Mouse (Mus musculus) hindbrain, embryonic 12.5 days (tissue): Measurements from ENCODE around the gene Ambra1. TPM values are rescaled to one million over a fixed set of nuclear protein-coding genes. Genes with fewer than 3 reads are reported as not detected.

Experiments
- ATAC-seq: fragments of 200-750 bp; cut with Nextera tagmentation; 2 replicates; pipeline ENCODE4 v1.8.0; 2017; ENCODE audit warnings: moderate TSS enrichment; ENCODE audit not compliant: low FRiP score
- H3K27ac ChIP-seq: fragments of 300-500 bp; sonication (generic); 2 replicates; pipeline ENCODE4 v1.5.1; 2016; ENCODE audit warnings: mild to moderate bottlenecking
- H3K27me3 ChIP-seq: fragments of 300-500 bp; sonication (generic); 2 replicates; pipeline ENCODE4 v1.6.1; 2016; ENCODE audit warnings: mild to moderate bottlenecking
- H3K36me3 ChIP-seq: fragments of 300-500 bp; sonication (generic); 2 replicates; pipeline ENCODE4 v1.6.1; 2016; ENCODE audit warnings: mild to moderate bottlenecking
- H3K4me1 ChIP-seq: fragments of 300-500 bp; sonication (generic); 2 replicates; pipeline ENCODE4 v1.6.1; 2016
- H3K4me2 ChIP-seq: fragments of 300-500 bp; sonication (generic); replicated peaks from 2 replicates; pipeline ENCODE4 v1.6.1; 2016; ENCODE audit warnings: mild to moderate bottlenecking
- H3K4me3 ChIP-seq: fragments of 300-500 bp; sonication (generic); 2 replicates; pipeline ENCODE4 v1.5.1; 2016; ENCODE audit warnings: mild to moderate bottlenecking
- H3K9ac ChIP-seq: fragments of 300-500 bp; sonication (generic); 2 replicates; pipeline ENCODE4 v1.6.1; 2016; ENCODE audit warnings: mild to moderate bottlenecking, moderate library complexity
- H3K9me3 ChIP-seq: fragments of 300-500 bp; sonication (generic); replicated peaks from 2 replicates; pipeline ENCODE4 v1.6.1; 2016; ENCODE audit warnings: mild to moderate bottlenecking
- WGBS: fragments of 180-500 bp; shearing (Covaris S2); methylation state at CpG from one replicate; pipeline ENCODE4 v1.1.7; 2016; 5-methylcytosine and 5-hydroxymethylcytosine counted together
- polyA plus RNA-seq: library from polyadenylated mRNA; unstranded; fragments of >200 nt; fragmentation: Nextera tagmentation; extraction: Ambion mirVana; gene quantifications from 2 replicates; pipeline ENCODE4 v1.2.1, GENCODE M21; 2016

Ambra1 gene
- polyA plus RNA-seq, 1 experiment from 2014 or later = 24.8 TPM

GRCm38 (mm10) chr2:91884616-91885015, 154.7 kb downstream of the Ambra1 start:
- 87% methylated on average over 4 of the region's 4 CpGs for WGBS
- H3K4me2 ChIP-seq = no peak overlapping the region
- no peaks in the 10 kb centered on the region for H3K9me3 ChIP-seq
- no peak overlapping the region for H3K9ac ChIP-seq
- no peak overlapping the region for H3K4me3 ChIP-seq
- ATAC-seq = no peak
- peaks cover 24% of the 10 kb centered on the region for H3K36me3 ChIP-seq
- H3K27ac ChIP-seq = no peak overlapping the region
- H3K4me1 ChIP-seq = no peaks in the 10 kb centered on the region
- no peaks in the 10 kb centered on the region for H3K27me3 ChIP-seq

GRCm38 (mm10) chr2:91894716-91895115, 164.8 kb downstream of the Ambra1 start:
- Histone ChIP-seq H3K4me1 (no peaks in the 10 kb centered on the region), H3K27me3 (no peaks in the 10 kb centered on the region), H3K4me2 (no peak overlapping the region), H3K27ac (no peak overlapping the region), H3K9me3 (no peaks in the 10 kb centered on the region), H3K9ac (no peak overlapping the region), H3K36me3 (0 out of 2 replicates have a peak, but pooled peaks cover 5% of the 10 kb centered on the region), H3K4me3 (no peak overlapping the region)
- 86% methylated on average over 3 of the region's 3 CpGs for whole genome bisulfite sequencing
- no peak for ATAC-seq

- H3K4me3 ChIP-seq = no peak overlapping the region
- no peaks in the 10 kb centered on the region for H3K9me3 ChIP-seq
- no peak overlapping the region for H3K4me2 ChIP-seq
- H3K27ac ChIP-seq = no peak overlapping the region
- H3K27me3 ChIP-seq = no peaks in the 10 kb centered on the region
- ATAC-seq = no peak
- no peak overlapping the region for H3K9ac ChIP-seq
- WGBS = 97% methylated on average over 3 of the region's 3 CpGs
- peaks cover 9% of the 10 kb centered on the region for H3K36me3 ChIP-seq
- no peaks in the 10 kb centered on the region for H3K4me1 ChIP-seq
Measured at GRCm38 (mm10) chr2:91895401-91895800, 165.5 kb downstream of the Ambra1 start.

GRCm38 (mm10) chr2:91897968-91898367, 168.0 kb downstream of the Ambra1 start:
- H3K4me3 ChIP-seq = no peak overlapping the region
- ATAC-seq = no peak

GRCm38 (mm10) chr2:91899141-91899540, 169.2 kb downstream of the Ambra1 start:
- no peak for ATAC-seq
- Histone ChIP-seq H3K27me3 (no peaks in the 10 kb centered on the region), H3K4me2 (no peak overlapping the region), H3K27ac (no peak overlapping the region), H3K9ac (no peak overlapping the region), H3K36me3 (peaks cover 15% of the 10 kb centered on the region), H3K4me1 (no peaks in the 10 kb centered on the region), H3K9me3 (no peaks in the 10 kb centered on the region), H3K4me3 (no peak overlapping the region)
- WGBS = 92% methylated on average over 3 of the region's 3 CpGs

More at GRCm38 (mm10) chr2:91897968-91898367, 168.0 kb downstream of the Ambra1 start:
- Histone ChIP-seq H3K4me2 (no peak overlapping the region), H3K9me3 (no peaks in the 10 kb centered on the region), H3K9ac (no peak overlapping the region), H3K4me1 (no peaks in the 10 kb centered on the region), H3K27me3 (no peaks in the 10 kb centered on the region), H3K36me3 (peaks cover 15% of the 10 kb centered on the region), H3K27ac (no peak overlapping the region)

- no peaks in the 10 kb centered on the region for H3K9me3 ChIP-seq
- no peak overlapping the region for H3K4me2 ChIP-seq
- H3K27ac ChIP-seq = no peak overlapping the region
- WGBS = 94% methylated on average over 8 of the region's 8 CpGs
- H3K4me3 ChIP-seq = no peak overlapping the region
- peaks cover 15% of the 10 kb centered on the region for H3K36me3 ChIP-seq
- ATAC-seq = no peak
- H3K4me1 ChIP-seq = 0 out of 2 replicates have a peak, but pooled peaks cover 6% of the 10 kb centered on the region
- H3K27me3 ChIP-seq = no peaks in the 10 kb centered on the region
- H3K9ac ChIP-seq = no peak overlapping the region
Measured at GRCm38 (mm10) chr2:91900431-91900830, 170.5 kb downstream of the Ambra1 start.

- no peak overlapping the region for H3K27ac ChIP-seq
- H3K36me3 ChIP-seq = peaks cover 15% of the 10 kb centered on the region
- no peak overlapping the region for H3K4me2 ChIP-seq
- WGBS = 72% methylated on average over 5 of the region's 5 CpGs
- 0 out of 2 replicates have a peak, but pooled peaks cover 6% of the 10 kb centered on the region for H3K4me1 ChIP-seq
- H3K9me3 ChIP-seq = no peaks in the 10 kb centered on the region
- no peak overlapping the region for H3K9ac ChIP-seq
- no peak overlapping the region for H3K4me3 ChIP-seq
- no peak for ATAC-seq
- H3K27me3 ChIP-seq = no peaks in the 10 kb centered on the region
Measured at GRCm38 (mm10) chr2:91902336-91902735, 172.4 kb downstream of the Ambra1 start.

- Histone ChIP-seq H3K36me3 (peaks cover 18% of the 10 kb centered on the region), H3K4me2 (no peak overlapping the region), H3K4me3 (no peak overlapping the region), H3K4me1 (0 out of 2 replicates have a peak, but pooled peaks cover 6% of the 10 kb centered on the region), H3K9me3 (no peaks in the 10 kb centered on the region), H3K27me3 (no peaks in the 10 kb centered on the region), H3K9ac (no peak overlapping the region), H3K27ac (no peak overlapping the region)
- no peak for ATAC-seq
- WGBS = 91% methylated on average over 3 of the region's 3 CpGs
Measured at GRCm38 (mm10) chr2:91903171-91903925, 173.4 kb downstream of the Ambra1 start.

- no peak overlapping the region for H3K4me3 ChIP-seq
- no peaks in the 10 kb centered on the region for H3K9me3 ChIP-seq
- peak overlapping the region; percentile 49; the same call in 1 of the 2 replicates for H3K27ac ChIP-seq
- 0 out of 2 replicates have a peak, but pooled peaks cover 6% of the 10 kb centered on the region for H3K4me1 ChIP-seq
- H3K9ac ChIP-seq = no peak overlapping the region
- no peaks in the 10 kb centered on the region for H3K27me3 ChIP-seq
- H3K36me3 ChIP-seq = peaks cover 27% of the 10 kb centered on the region
- peak; percentile 43; the same call in 1 of the 2 replicates for ATAC-seq
- no peak overlapping the region for H3K4me2 ChIP-seq
- WGBS = 58% methylated on average over 5 of the region's 5 CpGs
Measured at GRCm38 (mm10) chr2:91904618-91905307, 174.8 kb downstream of the Ambra1 start.

- WGBS = 98% methylated on average over 2 of the region's 2 CpGs
- peaks cover 31% of the 10 kb centered on the region for H3K36me3 ChIP-seq
- ATAC-seq = no peak
Measured at GRCm38 (mm10) chr2:91906141-91906540, 176.2 kb downstream of the Ambra1 start.

GRCm38 (mm10) chr2:91912616-91913015, 182.7 kb downstream of the Ambra1 start:
- Histone ChIP-seq H3K9ac (no peak overlapping the region), H3K9me3 (no peaks in the 10 kb centered on the region), H3K4me3 (no peak overlapping the region), H3K27ac (no peak overlapping the region), H3K36me3 (peaks cover 83% of the 10 kb centered on the region), H3K4me1 (no peaks in the 10 kb centered on the region), H3K27me3 (no peaks in the 10 kb centered on the region), H3K4me2 (no peak overlapping the region)
- 81% methylated on average over 3 of the region's 3 CpGs for WGBS
- ATAC-seq = no peak

More at GRCm38 (mm10) chr2:91906141-91906540, 176.2 kb downstream of the Ambra1 start:
- Histone ChIP-seq H3K27me3 (no peaks in the 10 kb centered on the region), H3K4me1 (0 out of 2 replicates have a peak, but pooled peaks cover 6% of the 10 kb centered on the region), H3K9ac (no peak overlapping the region), H3K4me3 (no peak overlapping the region), H3K4me2 (no peak overlapping the region), H3K27ac (no peak overlapping the region), H3K9me3 (no peaks in the 10 kb centered on the region)

- Histone ChIP-seq H3K36me3 (peaks cover 88% of the 10 kb centered on the region), H3K27ac (no peak overlapping the region), H3K4me2 (no peak overlapping the region), H3K9me3 (no peaks in the 10 kb centered on the region), H3K4me3 (no peak overlapping the region), H3K27me3 (no peaks in the 10 kb centered on the region), H3K9ac (no peak overlapping the region), H3K4me1 (no peaks in the 10 kb centered on the region)
- WGBS = 86% methylated on average over 7 of the region's 7 CpGs
- no peak for ATAC-seq
Measured at GRCm38 (mm10) chr2:91913328-91914110, 183.6 kb downstream of the Ambra1 start.
